Mouse (Mus musculus): ENCODE results near the gene Dock4. TPM values are rescaled to one million over a fixed set of nuclear protein-coding genes. Genes with fewer than 3 reads are reported as not detected.

Gene Dock4
- total and polyA plus RNA-seq, 2 experiments from 2014 or later: 10.5 to 30.9 TPM

GRCm38 (mm10) chr12:40564261-40564660 is 118.5 kb downstream of the Dock4 start:
- Histone ChIP-seq H3K4me1 (ENCODE audit: insufficient read depth) (0 out of 2 replicates have a peak, but pooled peaks cover 3% of the 10 kb centered on the region), H3K4me3 (ENCODE audit: low read depth, low read length) (no peak overlapping the region), H3K9ac (no peak overlapping the region), H3K27ac (ENCODE audit: low read depth, low read length) (no peak overlapping the region), H3K4me2 (ENCODE audit: low read depth) (no peak overlapping the region), H3K27me3 (ENCODE audit: insufficient read depth, low read length) (no peaks in the 10 kb centered on the region), H3K36me3 (ENCODE audit: insufficient read depth) (no peaks in the 10 kb centered on the region), H3K9me3 (ENCODE audit: low read length) (no peaks in the 10 kb centered on the region)
- WGBS: 86% methylated on average over 2 of the region's 2 CpGs
- ATAC-seq: no peak
- TF ChIP-seq CTCF (IDR thresholded peaks at IDR 0.05; ENCODE audit: low read depth): no peak
- DNase-seq: no peak

GRCm38 (mm10) chr12:40568365-40568885 is 122.7 kb downstream of the Dock4 start:
- Histone ChIP-seq H3K4me3 (ENCODE audit: low read depth, low read length) (no peak overlapping the region), H3K27ac (ENCODE audit: low read depth, low read length) (no peak overlapping the region), H3K27me3 (ENCODE audit: insufficient read depth, low read length) (no peaks in the 10 kb centered on the region), H3K36me3 (ENCODE audit: insufficient read depth) (no peaks in the 10 kb centered on the region), H3K9ac (no peak overlapping the region), H3K9me3 (ENCODE audit: low read length) (no peaks in the 10 kb centered on the region), H3K4me2 (ENCODE audit: low read depth) (no peak overlapping the region), H3K4me1 (ENCODE audit: insufficient read depth) (0 out of 2 replicates have a peak, but pooled peaks cover 3% of the 10 kb centered on the region)
- ATAC-seq (no peak), DNase-seq (no peak)
- WGBS: 62% methylated on average over 4 of the region's 4 CpGs
- TF ChIP-seq CTCF (IDR thresholded peaks at IDR 0.05; ENCODE audit: low read depth): no peak

GRCm38 (mm10) chr12:40568971-40569968 is 123.5 kb downstream of the Dock4 start:
- H3K4me1 ChIP-seq (ENCODE audit: insufficient read depth): 0 out of 2 replicates have a peak, but pooled peaks cover 3% of the 10 kb centered on the region
- no peaks in the 10 kb centered on the region for H3K36me3 ChIP-seq (ENCODE audit: insufficient read depth)
- no peak for DNase-seq
- H3K9me3 ChIP-seq (ENCODE audit: low read length): no peaks in the 10 kb centered on the region
- no peak overlapping the region for H3K9ac ChIP-seq
- WGBS: 50% methylated on average over 9 of the region's 9 CpGs
- H3K4me2 ChIP-seq (ENCODE audit: low read depth): no peak overlapping the region
- TF ChIP-seq CTCF (IDR thresholded peaks at IDR 0.05; ENCODE audit: low read depth): no peak
- no peaks in the 10 kb centered on the region for H3K27me3 ChIP-seq (ENCODE audit: insufficient read depth, low read length)
- no peak for ATAC-seq
- no peak overlapping the region for H3K27ac ChIP-seq (ENCODE audit: low read depth, low read length)
- no peak overlapping the region for H3K4me3 ChIP-seq (ENCODE audit: low read depth, low read length)

GRCm38 (mm10) chr12:40570250-40570649 is 124.5 kb downstream of the Dock4 start:
- H3K36me3 ChIP-seq (ENCODE audit: insufficient read depth): no peaks in the 10 kb centered on the region
- no peak for TF ChIP-seq CTCF (IDR thresholded peaks at IDR 0.05; ENCODE audit: low read depth)
- no peaks in the 10 kb centered on the region for H3K27me3 ChIP-seq (ENCODE audit: insufficient read depth, low read length)
- WGBS: 21% methylated on average over 1 of the region's 1 CpGs
- no peak overlapping the region for H3K9ac ChIP-seq
- no peak overlapping the region for H3K4me2 ChIP-seq (ENCODE audit: low read depth)
- H3K4me3 ChIP-seq (ENCODE audit: low read depth, low read length): no peak overlapping the region
- H3K9me3 ChIP-seq (ENCODE audit: low read length): no peaks in the 10 kb centered on the region
- DNase-seq (no peak), ATAC-seq (no peak)
- H3K27ac ChIP-seq (ENCODE audit: low read depth, low read length): no peak overlapping the region
- H3K4me1 ChIP-seq (ENCODE audit: insufficient read depth): 0 out of 2 replicates have a peak, but pooled peaks cover 3% of the 10 kb centered on the region

GRCm38 (mm10) chr12:40574051-40574450 is 128.3 kb downstream of the Dock4 start:
- Histone ChIP-seq H3K36me3 (ENCODE audit: insufficient read depth) (no peaks in the 10 kb centered on the region), H3K9ac (no peak overlapping the region), H3K4me3 (ENCODE audit: low read depth, low read length) (no peak overlapping the region), H3K9me3 (ENCODE audit: low read length) (no peaks in the 10 kb centered on the region), H3K27me3 (ENCODE audit: insufficient read depth, low read length) (no peaks in the 10 kb centered on the region), H3K4me1 (ENCODE audit: insufficient read depth) (no peaks in the 10 kb centered on the region), H3K4me2 (ENCODE audit: low read depth) (no peak overlapping the region), H3K27ac (ENCODE audit: low read depth, low read length) (no peak overlapping the region)
- ATAC-seq: no peak
- no peak for DNase-seq
- TF ChIP-seq CTCF (IDR thresholded peaks at IDR 0.05; ENCODE audit: low read depth): no peak
- 37% methylated on average over 3 of the region's 3 CpGs for WGBS

GRCm38 (mm10) chr12:40576749-40577148 is 131.0 kb downstream of the Dock4 start:
- H3K9me3 ChIP-seq (ENCODE audit: low read length): no peaks in the 10 kb centered on the region
- TF ChIP-seq CTCF (IDR thresholded peaks at IDR 0.05; ENCODE audit: low read depth): no peak
- 87% methylated on average over 2 of the region's 2 CpGs for WGBS
- H3K27ac ChIP-seq (ENCODE audit: low read depth, low read length): no peak overlapping the region
- ATAC-seq: no peak
- no peak overlapping the region for H3K4me2 ChIP-seq (ENCODE audit: low read depth)
- no peaks in the 10 kb centered on the region for H3K27me3 ChIP-seq (ENCODE audit: insufficient read depth, low read length)
- DNase-seq: no peak
- no peak overlapping the region for H3K4me3 ChIP-seq (ENCODE audit: low read depth, low read length)
- H3K9ac ChIP-seq: no peak overlapping the region
- no peaks in the 10 kb centered on the region for H3K4me1 ChIP-seq (ENCODE audit: insufficient read depth)
- no peaks in the 10 kb centered on the region for H3K36me3 ChIP-seq (ENCODE audit: insufficient read depth)

GRCm38 (mm10) chr12:40580351-40580750 is 134.6 kb downstream of the Dock4 start:
- ATAC-seq (no peak), DNase-seq (no peak)
- H3K4me2 ChIP-seq (ENCODE audit: low read depth): no peak overlapping the region
- no peak for TF ChIP-seq CTCF (IDR thresholded peaks at IDR 0.05; ENCODE audit: low read depth)
- H3K4me3 ChIP-seq (ENCODE audit: low read depth, low read length): no peak overlapping the region
- H3K27me3 ChIP-seq (ENCODE audit: insufficient read depth, low read length): no peaks in the 10 kb centered on the region
- no peak overlapping the region for H3K27ac ChIP-seq (ENCODE audit: low read depth, low read length)
- H3K9me3 ChIP-seq (ENCODE audit: low read length): no peaks in the 10 kb centered on the region
- H3K4me1 ChIP-seq (ENCODE audit: insufficient read depth): no peaks in the 10 kb centered on the region
- H3K9ac ChIP-seq: no peak overlapping the region
- WGBS: 35% methylated on average over 2 of the region's 2 CpGs
- no peaks in the 10 kb centered on the region for H3K36me3 ChIP-seq (ENCODE audit: insufficient read depth)

Measured in forebrain, postnatal 0 days (tissue).